Mouse (Mus musculus) heart, embryonic 11.5 days (tissue): ENCODE data around the gene Ins2. TPM values are rescaled to one million over a fixed set of nuclear protein-coding genes. Genes with fewer than 3 reads are reported as not detected.

Experiments
- microRNA counts: library from miRNA; unstranded; fragments of <30 nt; microRNA quantifications from one replicate; lab custom pipeline; 2015
- microRNA-seq: library from miRNA; unstranded; fragments of <30 nt; microRNA quantifications from one replicate; pipeline ENCODE4, GENCODE M21; 2016; ENCODE audit warnings: borderline number of aligned reads
- polyA plus RNA-seq: library from polyadenylated mRNA; unstranded; fragments of >200 nt; fragmentation: Nextera tagmentation; extraction: Ambion mirVana; gene quantifications from 2 replicates; pipeline ENCODE4 v1.2.1, GENCODE M21; 2014

The Ins2 gene
- polyA plus RNA-seq, 1 experiment from 2014 or later = not detected

MicroRNAs within 50 kb of the gene (microRNA counts, 519-probe panel; counts per million panel counts)
- microRNA mmu-miR-483 (lab: Ali Mortazavi, UCI) = 4,231 counts per million, percentile 33 among the panel's probes with 10 or more counts

Small RNA genes lying within 50 kb of the gene (microRNA-seq; reads per million reads assigned to microRNA genes)
- 9,786 reads per million, percentile 96 among the genes with 10 or more reads in this experiment for gene Mir483

Other genes with a start within 250 kb of the Ins2 start
- 16.0 and 16.3 TPM in 2 replicates for gene Tnnt3, start 244.5 kb downstream of the Ins2 start, polyA plus RNA-seq
- gene Mrpl23, start 210.7 kb downstream of the Ins2 start, polyA plus RNA-seq = 15.4 and 19.3 TPM in 2 replicates
- 1,098 and 1,138 TPM in 2 replicates for gene Igf2, start 76.6 kb downstream of the Ins2 start, polyA plus RNA-seq
- 0.16 and 0.37 TPM in 2 replicates for gene Gm49394, start 73.4 kb downstream of the Ins2 start, polyA plus RNA-seq
- 1.5 TPM in 2 replicates for gene Th, start 187.7 kb upstream of the Ins2 start, polyA plus RNA-seq
- 0.42 and 0.44 TPM in 2 replicates for gene Ascl2, start 225.9 kb upstream of the Ins2 start, polyA plus RNA-seq